Mouse (Mus musculus): ENCODE results near the gene Vcan. TPM values are rescaled to one million over a fixed set of nuclear protein-coding genes. Genes with fewer than 3 reads are reported as not detected.

Gene Vcan
- polyA plus RNA-seq, 1 experiment from 2014 or later, result 115 TPM

GRCm38 (mm10) chr13:89607399-89607798, 134.9 kb downstream of the Vcan start:
- ATAC-seq (ENCODE audit: low read depth), result no peak
- H3K4me2 ChIP-seq (ENCODE audit: low read depth, low read length), result no peak overlapping the region
- no peaks in the 10 kb centered on the region for H3K9me3 ChIP-seq (ENCODE audit: control insufficient read depth, low read length)
- H3K36me3 ChIP-seq (ENCODE audit: control insufficient read depth, insufficient read depth, low read length), result no peaks in the 10 kb centered on the region
- no peak overlapping the region for H3K9ac ChIP-seq (ENCODE audit: low read depth, low read length)
- H3K27me3 ChIP-seq (replicated peaks; ENCODE audit: control insufficient read depth, insufficient read depth, low read length), result no peaks in the 10 kb centered on the region
- no peak for DNase-seq (ENCODE audit: low spot score)
- no peak overlapping the region for H3K4me3 ChIP-seq (ENCODE audit: low read depth, low read length)
- H3K27ac ChIP-seq (replicated peaks; ENCODE audit: low read depth, low read length), result no peak overlapping the region
- H3K4me1 ChIP-seq (ENCODE audit: control insufficient read depth, insufficient read depth, low read length), result no peaks in the 10 kb centered on the region
- WGBS, result 76% methylated on average over 3 of the region's 3 CpGs

Other genes with a start within 250 kb of the Vcan start
- 25.2 and 38.3 TPM in 2 replicates for gene Hapln1, start 202.7 kb downstream of the Vcan start, polyA plus RNA-seq (2014; fragmentation: Nextera tagmentation; extraction: Ambion mirVana)

Measured in embryonic facial prominence, embryonic 14.5 days (tissue).